Mouse (Mus musculus) urinary bladder, adult 2 months (tissue): ENCODE measurements around the gene Mark4. TPM values are rescaled to one million over a fixed set of nuclear protein-coding genes. Genes with fewer than 3 reads are reported as not detected.

Experiments used
- DNase-seq: peaks from one replicate; pipeline ENCODE4 v3.0.0; 2022; ENCODE audit warnings: low spot score
- polyA plus RNA-seq: library from polyadenylated mRNA; depleted of rRNA; stranded (reverse); fragments of >200 nt; gene quantifications from 2 replicates; pipeline ENCODE4 v1.2.3, GENCODE M21; 2012

Gene Mark4
- polyA plus RNA-seq, 1 experiment, result 13.3 TPM

GRCm38 (mm10) chr7:19437048-19437447 lies 21.6 kb downstream of the Mark4 start:
- DNase-seq, result no peak

- no peak for DNase-seq
Measured at GRCm38 (mm10) chr7:19436276-19436675, 22.3 kb downstream of the Mark4 start.

DNA sequence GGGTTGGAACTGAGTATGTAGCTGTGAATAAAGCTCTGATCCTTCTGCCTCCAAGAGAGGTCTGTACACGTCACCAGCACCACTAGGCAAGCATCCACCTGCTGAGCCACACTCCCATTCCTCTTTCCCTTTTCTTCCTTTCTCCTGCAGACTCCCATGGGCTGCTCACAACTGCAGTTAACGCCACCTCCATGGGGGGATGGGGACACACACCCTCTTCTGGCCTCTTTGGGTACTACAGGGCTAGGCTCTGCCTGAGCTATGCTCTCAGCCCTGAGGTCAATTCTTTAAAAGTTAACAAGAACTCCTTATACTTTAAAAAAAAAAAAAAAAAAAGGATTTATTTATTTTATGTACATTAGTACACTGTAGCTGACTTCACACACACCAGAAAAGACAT lies 26.1 kb downstream of the Mark4 start:
- no peak for DNase-seq

DNA sequence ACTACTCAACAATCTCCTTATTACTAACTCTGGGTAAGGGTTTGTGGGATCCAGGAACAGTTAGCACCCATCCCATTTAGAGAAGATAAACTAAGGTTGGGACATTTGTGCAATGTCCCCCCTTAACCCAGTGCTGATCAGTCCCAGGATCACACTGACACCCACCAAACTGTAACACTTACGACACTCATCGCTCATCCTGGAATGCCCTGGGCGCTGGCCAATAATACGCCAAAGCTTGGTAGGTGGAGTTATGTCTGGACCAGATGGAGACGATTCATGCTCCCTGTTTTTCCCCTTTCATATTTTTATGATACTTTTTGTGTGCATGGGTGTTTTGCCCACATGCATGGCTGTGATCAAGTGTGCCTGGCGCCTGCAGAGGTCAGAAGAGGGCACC lies 28.2 kb downstream of the Mark4 start:
- DNase-seq, result no peak

DNA sequence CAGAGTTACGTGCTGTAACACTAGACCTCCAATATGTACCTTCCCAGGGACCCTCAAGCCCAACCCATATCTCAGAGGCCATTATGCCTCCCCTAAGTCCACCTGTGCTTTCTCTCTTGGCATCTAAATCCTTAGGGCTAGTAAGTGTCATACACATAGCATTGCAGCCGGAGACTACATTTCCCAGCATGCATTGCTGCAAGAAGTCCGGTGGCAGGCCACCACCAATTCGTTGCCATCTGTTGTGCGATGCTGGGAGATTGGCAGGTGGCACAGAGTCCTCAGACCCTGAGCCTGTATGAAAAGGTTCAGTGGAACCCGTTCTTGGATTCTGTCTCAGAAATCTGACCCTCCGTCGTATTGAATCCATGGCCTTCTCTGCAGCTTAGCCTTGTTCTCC lies 28.9 kb downstream of the Mark4 start:
- DNase-seq, result no peak

- DNase-seq, result no peak
Measured at GRCm38 (mm10) chr7:19427999-19428650, 30.5 kb downstream of the Mark4 start.

- DNase-seq, result no peak
Measured at GRCm38 (mm10) chr7:19426888-19427287, 31.7 kb downstream of the Mark4 start.

DNA sequence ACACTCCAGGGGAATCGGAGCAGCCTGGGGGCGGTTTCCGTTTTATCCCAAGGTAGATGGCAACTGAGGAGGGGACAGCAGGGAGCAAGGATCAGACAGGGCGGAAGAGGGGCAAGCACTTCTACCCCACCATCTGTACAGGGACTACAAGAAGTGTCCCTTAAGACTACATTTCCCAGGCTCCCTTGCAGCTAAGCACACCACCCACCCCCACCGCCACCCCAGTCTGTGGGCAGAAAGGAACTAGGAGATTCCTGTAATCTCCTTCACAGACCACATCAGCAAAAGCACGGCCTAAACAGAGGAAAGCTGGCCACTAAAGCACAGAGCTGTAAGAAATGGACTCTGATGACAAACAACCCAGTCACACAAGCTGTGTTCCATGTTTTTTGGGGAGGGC lies 32.3 kb downstream of the Mark4 start:
- DNase-seq, result no peak

- DNase-seq, result no peak
Measured at GRCm38 (mm10) chr7:19424051-19424450, 34.6 kb downstream of the Mark4 start.

- no peak for DNase-seq
Measured at GRCm38 (mm10) chr7:19423083-19423482, 35.5 kb downstream of the Mark4 start.

- peak; percentile 60 for DNase-seq
Measured at GRCm38 (mm10) chr7:19420821-19421636, 37.6 kb downstream of the Mark4 start.

DNA sequence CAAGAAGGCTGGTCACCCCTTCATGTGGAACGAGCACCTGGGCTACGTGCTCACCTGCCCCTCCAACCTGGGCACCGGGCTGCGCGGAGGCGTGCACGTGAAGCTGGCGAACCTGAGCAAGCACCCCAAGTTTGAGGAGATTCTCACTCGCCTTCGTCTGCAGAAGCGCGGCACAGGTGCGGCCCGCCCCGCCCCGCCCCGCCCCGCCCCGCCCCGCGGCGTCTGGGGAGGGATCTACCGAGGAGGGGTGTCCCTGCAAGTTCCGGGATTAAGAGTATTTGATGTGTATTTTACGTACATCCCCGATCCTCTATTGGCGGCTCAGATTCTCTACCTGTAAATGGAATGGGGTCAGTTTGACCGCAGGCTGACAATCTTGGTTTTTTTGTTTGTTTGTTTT lies 38.5 kb downstream of the Mark4 start:
- DNase-seq, result no peak

GRCm38 (mm10) chr7:19416590-19416989 lies 42.0 kb downstream of the Mark4 start:
- no peak for DNase-seq

DNA sequence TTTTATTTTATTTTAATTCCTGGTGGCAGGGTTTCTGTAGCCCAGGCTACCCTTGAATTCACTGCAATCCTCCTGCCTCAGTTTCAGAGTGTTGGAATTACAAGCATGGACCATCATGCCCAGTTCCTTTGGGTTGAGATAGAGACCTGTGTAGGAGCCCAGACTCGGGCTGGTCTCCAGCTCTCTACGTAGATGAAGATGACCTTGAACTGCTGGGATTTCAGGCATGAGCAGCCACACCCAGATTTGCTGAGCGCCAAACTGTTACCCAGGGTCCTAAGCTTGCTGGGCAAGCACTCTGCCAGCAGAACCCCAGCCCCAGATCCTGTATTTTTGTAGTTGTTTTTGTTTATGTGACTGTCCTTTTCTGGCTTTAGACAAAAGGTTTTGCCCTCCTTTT lies 45.1 kb downstream of the Mark4 start:
- no peak for DNase-seq

DNA sequence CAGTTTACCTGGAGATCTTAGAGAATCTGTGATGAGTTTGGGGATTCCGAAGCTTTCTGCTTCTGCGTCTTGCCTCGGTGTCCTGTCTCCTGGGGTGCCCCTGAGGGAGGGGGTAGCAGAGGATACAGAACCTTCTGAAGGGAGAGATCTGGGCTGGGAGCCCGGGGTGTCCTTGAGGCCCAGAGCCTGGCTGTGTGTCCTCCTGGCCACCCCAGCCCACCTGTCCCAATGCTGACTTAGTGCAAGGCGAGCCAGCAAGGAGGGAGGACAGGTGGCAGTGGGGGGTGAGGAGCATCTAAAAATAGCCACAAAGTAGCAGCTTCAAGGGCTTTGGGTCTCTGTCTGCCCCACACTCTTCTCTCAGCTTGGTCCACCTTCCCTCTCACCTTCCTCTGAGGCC lies 46.8 kb downstream of the Mark4 start:
- no peak for DNase-seq

- peak; percentile 44 for DNase-seq
Measured at GRCm38 (mm10) chr7:19410766-19411344, 47.8 kb downstream of the Mark4 start.

- DNase-seq, result no peak
Measured at GRCm38 (mm10) chr7:19409753-19410152, 48.9 kb downstream of the Mark4 start.

DNA sequence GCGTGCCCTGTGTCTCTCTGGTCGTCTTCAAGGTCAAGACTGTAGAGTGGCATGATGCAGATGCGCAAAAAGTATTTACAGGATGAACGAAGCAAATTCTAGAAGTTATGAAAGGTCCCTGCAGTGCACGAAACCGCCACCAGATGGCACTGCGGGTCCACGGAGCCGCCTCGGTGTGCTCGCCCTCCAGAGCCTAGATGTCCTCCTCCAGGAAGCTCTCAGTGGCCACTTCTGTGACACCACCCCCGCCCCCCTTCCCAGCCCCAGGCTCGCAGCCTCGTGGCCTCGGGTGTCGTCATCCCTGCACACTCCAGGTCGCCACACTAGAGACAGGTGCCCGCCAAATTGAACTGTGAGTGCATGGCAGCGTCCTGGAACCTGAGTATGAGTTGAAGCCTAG lies 53.2 kb downstream of the Mark4 start:
- DNase-seq, result peak; percentile 75

GRCm38 (mm10) chr7:19404476-19404875 lies 54.1 kb downstream of the Mark4 start, which contains the start of gene Ckm:
Gene Ckm (plus strand): TSS chr7:19404776.
- DNase-seq, result no peak

DNA sequence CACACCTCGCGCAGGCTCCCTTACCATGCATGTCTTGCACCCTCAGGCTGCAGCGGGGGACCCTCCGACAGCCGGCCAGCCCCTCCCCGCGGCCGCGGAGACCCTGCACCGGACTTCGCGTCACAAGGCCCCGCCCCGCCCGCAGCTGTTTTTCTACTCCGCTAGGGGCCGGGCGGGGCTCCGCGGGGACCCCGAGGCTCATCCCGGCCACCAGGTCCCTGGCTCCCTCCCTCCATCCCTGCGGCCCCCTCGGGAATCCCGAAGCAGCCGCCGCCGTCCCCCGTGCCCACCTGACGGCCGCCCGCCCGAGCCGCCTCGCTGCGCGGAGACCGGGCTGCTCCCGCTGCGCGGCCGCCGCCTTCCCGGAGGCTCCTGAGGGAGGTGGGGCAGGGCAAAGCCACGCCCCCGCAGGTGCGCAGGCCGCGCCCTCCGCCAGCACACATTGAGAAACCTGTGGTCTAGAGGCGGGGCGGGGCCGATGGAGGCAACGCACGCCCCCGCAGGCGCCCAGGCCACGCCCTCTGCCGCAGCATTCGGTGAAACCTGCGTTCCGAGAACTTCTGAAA lies 54.8 kb downstream of the Mark4 start, which contains the start of gene Klc3:
TSS of gene Klc3 (minus strand) at position 374 of the 566 bp plus-strand sequence.
- peak; percentile 69 for DNase-seq

DNA sequence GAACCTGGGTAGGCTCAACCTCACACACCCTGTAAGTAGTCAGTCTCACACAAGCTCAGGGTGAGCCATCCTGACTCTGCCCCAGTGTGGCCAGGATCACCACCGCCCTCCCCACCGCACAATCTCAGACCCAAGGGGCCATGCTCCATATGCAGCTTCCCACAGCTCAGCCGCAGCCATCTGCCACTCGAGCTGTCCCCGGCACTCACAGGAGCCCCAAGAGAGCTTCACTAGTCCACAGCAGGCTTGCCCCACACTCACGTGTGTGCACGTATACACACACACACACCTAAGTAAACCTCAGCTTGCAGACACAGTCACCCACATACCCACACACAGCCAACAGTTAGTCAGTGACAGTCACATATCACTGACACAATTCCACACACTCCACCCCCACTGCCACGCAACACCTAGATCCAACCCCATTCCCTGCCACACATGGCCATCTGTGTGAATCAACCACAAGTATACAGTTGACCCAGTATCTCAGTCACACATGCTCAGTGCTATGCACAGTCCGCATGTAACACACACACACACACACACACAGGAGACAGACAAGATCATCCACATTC lies 56.0 kb downstream of the Mark4 start:
- no peak for DNase-seq

DNA sequence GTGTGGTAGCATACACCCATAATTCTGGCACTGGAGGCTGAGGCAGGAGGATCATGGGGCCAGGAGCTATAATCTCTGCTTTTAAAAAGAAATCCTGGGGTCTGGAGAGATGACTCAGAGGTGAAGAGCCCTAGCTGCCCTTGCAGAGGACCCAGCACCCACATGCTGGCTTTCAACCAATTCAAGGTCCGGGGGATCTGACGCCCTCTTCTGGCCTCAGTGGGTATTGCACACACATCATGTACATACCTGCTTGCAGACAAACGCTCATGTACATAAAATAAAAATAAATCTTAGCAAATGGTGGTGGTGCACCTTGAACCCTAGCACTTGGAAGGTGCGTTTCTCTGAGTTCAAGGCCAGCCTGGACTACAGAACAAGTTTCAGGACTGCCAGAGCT lies 57.7 kb downstream of the Mark4 start:
- DNase-seq, result no peak
